Mouse (Mus musculus): Measurements from ENCODE around the gene Cops9. TPM values are rescaled to one million over a fixed set of nuclear protein-coding genes. Genes with fewer than 3 reads are reported as not detected.

Cops9 gene
- polyA plus RNA-seq, 1 experiment, result 45.7 TPM

DNA sequence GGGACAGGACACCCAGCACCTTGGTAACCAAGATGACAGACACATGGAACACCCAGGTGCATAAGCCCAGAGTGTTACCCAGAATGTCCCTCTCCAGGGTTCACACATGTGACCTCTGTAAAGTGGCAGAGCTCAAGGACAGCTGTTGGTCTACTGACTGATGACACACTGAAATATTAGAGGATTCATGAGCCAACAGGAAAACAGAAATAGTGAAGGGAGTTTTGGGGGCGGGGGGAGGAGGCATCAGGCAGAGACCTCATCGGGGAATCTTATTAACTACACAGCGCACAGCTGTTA lies 34.8 kb upstream of the Cops9 start:
- H3K27me3 ChIP-seq (ENCODE audit: control insufficient read depth, insufficient read depth, low read length), result no peaks in the 10 kb centered on the region
- no peak for DNase-seq (ENCODE audit: low read depth in 1 of 2, low spot score in 2 of 2)
- no peak overlapping the region for H3K27ac ChIP-seq (ENCODE audit: insufficient read depth, low read length)

DNA sequence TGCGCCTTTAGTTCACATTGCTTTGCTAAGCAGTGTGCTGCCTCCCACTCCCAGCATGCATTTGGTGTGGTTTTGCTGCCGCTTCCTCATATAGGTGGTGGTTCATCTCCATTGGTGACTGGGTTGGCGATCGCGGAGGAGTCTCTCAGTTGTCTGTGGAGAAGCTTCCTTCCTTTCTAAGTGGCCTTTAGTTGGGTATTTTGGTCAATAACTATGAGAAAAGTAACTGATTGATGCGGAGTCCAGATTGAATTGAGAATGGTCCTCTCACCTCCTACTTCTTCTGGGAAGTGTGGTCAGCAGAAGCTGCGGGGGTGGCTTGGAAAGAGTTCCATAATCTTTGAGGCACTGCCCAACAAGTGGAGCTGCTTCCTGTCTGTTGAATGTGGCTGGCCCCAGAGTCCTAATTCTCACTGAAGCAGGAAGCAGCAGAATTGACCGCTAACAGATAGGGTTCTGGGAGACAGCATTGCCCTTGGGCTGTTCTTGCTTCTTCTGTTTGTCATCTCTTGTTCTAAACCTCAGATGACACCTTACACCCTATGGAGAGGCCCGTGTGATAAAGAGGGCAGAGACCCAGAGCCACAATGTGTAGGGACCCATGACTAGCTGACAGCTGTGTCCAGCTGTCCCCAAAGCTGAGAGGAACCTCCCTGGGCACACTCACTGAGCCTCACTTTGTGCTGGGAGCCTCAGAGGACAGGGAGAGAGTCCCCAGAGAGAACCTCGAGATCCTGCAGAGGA lies 34.3 kb upstream of the Cops9 start:
- H3K27ac ChIP-seq (ENCODE audit: insufficient read depth, low read length), result peak overlapping the region; percentile 24; the same call in 1 of the 2 replicates
- no peak for TF ChIP-seq CTCF (IDR thresholded peaks at IDR 0.05; ENCODE audit: extremely low read depth, insufficient read depth, insufficient read length, insufficient replicate concordance)
- no peak for TF ChIP-seq POLR2A (IDR thresholded peaks at IDR 0.05; ENCODE audit: low read depth, low read length)
- no peaks in the 10 kb centered on the region for H3K27me3 ChIP-seq (ENCODE audit: control insufficient read depth, insufficient read depth, low read length)
- no peaks in the 10 kb centered on the region for H3K36me3 ChIP-seq (ENCODE audit: control insufficient read depth, insufficient read depth, low read length)
- DNase-seq (ENCODE audit: low read depth in 1 of 2, low spot score in 2 of 2), result no peak
- H3K4me3 ChIP-seq (ENCODE audit: extremely low read depth, insufficient read depth, insufficient read length), result no peak overlapping the region
- 31% methylated on average over 10 of the region's 10 CpGs for WGBS
- H3K4me1 ChIP-seq (ENCODE audit: control insufficient read depth, insufficient read depth, insufficient read length), result no peaks in the 10 kb centered on the region; the same call in 1 of the 2 replicates

More for the DNA sequence above, 34.8 kb upstream of the Cops9 start:
- Histone ChIP-seq H3K4me1 (ENCODE audit: control insufficient read depth, insufficient read depth, insufficient read length) (no peaks in the 10 kb centered on the region; the same call in 1 of the 2 replicates), H3K4me3 (ENCODE audit: extremely low read depth, insufficient read depth, insufficient read length) (no peak overlapping the region), H3K36me3 (ENCODE audit: control insufficient read depth, insufficient read depth, low read length) (no peaks in the 10 kb centered on the region)
- 85% methylated on average over 3 of the region's 3 CpGs for WGBS
- no peak for TF ChIP-seq POLR2A (IDR thresholded peaks at IDR 0.05; ENCODE audit: low read depth, low read length)
- TF ChIP-seq CTCF (IDR thresholded peaks at IDR 0.05; ENCODE audit: extremely low read depth, insufficient read depth, insufficient read length, insufficient replicate concordance), result no peak

DNA sequence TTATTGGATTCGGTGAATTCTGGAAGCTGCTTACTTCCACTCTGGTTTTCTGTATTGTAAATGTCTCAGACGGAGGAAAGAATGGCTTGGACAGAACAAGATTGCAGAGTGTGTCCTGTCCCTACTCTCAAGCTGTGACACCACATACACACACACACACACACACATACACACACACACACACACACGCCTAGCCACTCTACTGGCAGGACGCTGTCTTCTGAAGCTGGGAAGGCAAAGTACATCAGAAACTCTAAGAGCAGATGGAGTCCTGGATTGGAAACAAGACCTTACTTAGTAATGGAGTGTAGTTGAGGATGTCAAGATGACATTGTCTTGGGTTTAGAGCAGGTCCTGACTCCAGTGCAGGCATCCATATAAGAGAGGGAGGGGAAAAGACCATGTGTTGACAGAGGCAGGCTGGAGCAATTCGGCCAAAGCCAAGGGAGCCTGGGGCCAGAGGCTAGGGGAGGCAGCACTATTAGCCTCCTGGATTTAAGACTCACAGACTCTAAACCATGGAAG lies 31.5 kb upstream of the Cops9 start:
- Histone ChIP-seq H3K36me3 (ENCODE audit: control insufficient read depth, insufficient read depth, low read length) (no peaks in the 10 kb centered on the region), H3K4me1 (ENCODE audit: control insufficient read depth, insufficient read depth, insufficient read length) (no peaks in the 10 kb centered on the region; the same call in 1 of the 2 replicates), H3K4me3 (ENCODE audit: extremely low read depth, insufficient read depth, insufficient read length) (no peak overlapping the region), H3K27me3 (ENCODE audit: control insufficient read depth, insufficient read depth, low read length) (no peaks in the 10 kb centered on the region), H3K27ac (ENCODE audit: insufficient read depth, low read length) (no peak overlapping the region)
- TF ChIP-seq POLR2A (IDR thresholded peaks at IDR 0.05; ENCODE audit: low read depth, low read length), result no peak
- no peak for TF ChIP-seq CTCF (IDR thresholded peaks at IDR 0.05; ENCODE audit: extremely low read depth, insufficient read depth, insufficient read length, insufficient replicate concordance)
- no peak for DNase-seq (ENCODE audit: low read depth in 1 of 2, low spot score in 2 of 2)
- WGBS, result 87% methylated on average over 5 of the region's 5 CpGs

DNA sequence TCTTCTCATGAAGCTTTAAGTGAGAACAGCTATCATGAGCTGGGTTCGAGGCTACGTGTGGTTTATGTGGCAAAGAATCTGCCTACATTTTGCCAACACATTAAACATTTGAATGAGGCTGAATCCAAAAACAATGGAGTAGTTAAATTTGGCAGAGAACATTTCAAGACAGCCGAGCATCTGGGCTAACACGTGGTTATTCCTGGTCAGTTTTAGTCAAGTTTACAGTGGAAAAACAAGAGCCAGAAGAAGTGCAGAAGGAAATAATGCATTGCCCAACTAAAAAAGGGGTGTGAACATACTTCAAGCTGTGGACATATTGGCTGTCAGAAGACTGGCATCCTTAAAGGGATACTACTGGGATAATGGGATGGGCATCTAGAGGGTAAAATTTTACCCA lies 29.5 kb upstream of the Cops9 start:
- DNase-seq (ENCODE audit: low read depth in 1 of 2, low spot score in 2 of 2), result no peak
- WGBS, result 83% methylated on average over 4 of the region's 4 CpGs
- H3K27ac ChIP-seq (ENCODE audit: insufficient read depth, low read length), result no peak overlapping the region
- H3K27me3 ChIP-seq (ENCODE audit: control insufficient read depth, insufficient read depth, low read length), result no peaks in the 10 kb centered on the region
- TF ChIP-seq CTCF (IDR thresholded peaks at IDR 0.05; ENCODE audit: extremely low read depth, insufficient read depth, insufficient read length, insufficient replicate concordance), result no peak
- no peak for TF ChIP-seq POLR2A (IDR thresholded peaks at IDR 0.05; ENCODE audit: low read depth, low read length)
- H3K36me3 ChIP-seq (ENCODE audit: control insufficient read depth, insufficient read depth, low read length), result no peaks in the 10 kb centered on the region
- H3K4me1 ChIP-seq (ENCODE audit: control insufficient read depth, insufficient read depth, insufficient read length), result no peaks in the 10 kb centered on the region; the same call in 1 of the 2 replicates
- H3K4me3 ChIP-seq (ENCODE audit: extremely low read depth, insufficient read depth, insufficient read length), result no peak overlapping the region

DNA sequence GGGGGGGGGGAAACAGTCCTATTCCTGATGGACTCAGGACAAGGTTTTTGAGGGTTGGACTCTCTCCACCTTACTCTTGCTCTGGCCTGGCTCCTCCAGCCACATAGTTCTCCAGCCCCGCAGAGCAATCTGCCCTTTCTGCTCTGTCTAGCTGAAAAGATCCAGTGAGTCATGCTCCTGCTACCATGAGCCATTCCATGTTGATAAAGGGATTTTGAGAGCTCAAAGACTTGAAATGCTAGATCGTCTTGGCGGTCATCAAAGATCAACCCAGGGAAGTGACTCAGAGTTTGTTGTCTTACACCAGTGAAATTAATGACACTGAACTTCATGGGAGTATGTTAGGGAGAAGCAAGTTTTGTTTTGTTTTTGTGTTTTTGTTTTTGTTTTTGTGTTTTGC lies 27.6 kb upstream of the Cops9 start:
- Histone ChIP-seq H3K36me3 (ENCODE audit: control insufficient read depth, insufficient read depth, low read length) (no peaks in the 10 kb centered on the region), H3K4me1 (ENCODE audit: control insufficient read depth, insufficient read depth, insufficient read length) (no peaks in the 10 kb centered on the region), H3K27me3 (ENCODE audit: control insufficient read depth, insufficient read depth, low read length) (no peaks in the 10 kb centered on the region), H3K4me3 (ENCODE audit: extremely low read depth, insufficient read depth, insufficient read length) (no peak overlapping the region), H3K27ac (ENCODE audit: insufficient read depth, low read length) (no peak overlapping the region)
- DNase-seq (ENCODE audit: low read depth in 1 of 2, low spot score in 2 of 2), result no peak
- 95% methylated on average over 3 of the region's 3 CpGs for WGBS
- no peak for TF ChIP-seq CTCF (IDR thresholded peaks at IDR 0.05; ENCODE audit: extremely low read depth, insufficient read depth, insufficient read length, insufficient replicate concordance)
- TF ChIP-seq POLR2A (IDR thresholded peaks at IDR 0.05; ENCODE audit: low read depth, low read length), result no peak

DNA sequence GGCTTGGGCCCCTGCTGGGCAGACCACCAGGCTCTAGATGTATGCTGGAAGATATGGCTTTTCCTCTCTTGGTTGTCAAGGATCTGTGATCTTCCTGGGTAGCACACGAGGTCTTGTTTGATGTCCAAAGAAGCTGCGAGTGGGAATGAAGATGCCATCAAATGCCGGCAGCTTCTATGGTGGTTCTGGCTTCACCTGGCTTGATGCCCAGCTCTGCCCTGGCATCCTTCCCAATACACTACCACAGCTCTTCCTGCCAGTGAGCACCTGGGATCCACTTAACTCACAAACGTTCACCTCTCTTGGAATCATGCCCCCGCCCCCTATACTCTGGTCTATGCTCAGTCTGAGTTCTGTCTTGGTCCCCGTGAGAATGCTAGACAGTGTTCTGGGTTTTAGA lies 25.3 kb upstream of the Cops9 start:
- H3K36me3 ChIP-seq (ENCODE audit: control insufficient read depth, insufficient read depth, low read length), result no peaks in the 10 kb centered on the region
- no peaks in the 10 kb centered on the region for H3K27me3 ChIP-seq (ENCODE audit: control insufficient read depth, insufficient read depth, low read length)
- no peak for DNase-seq (ENCODE audit: low read depth in 1 of 2, low spot score in 2 of 2)
- H3K4me1 ChIP-seq (ENCODE audit: control insufficient read depth, insufficient read depth, insufficient read length), result no peaks in the 10 kb centered on the region
- no peak overlapping the region for H3K4me3 ChIP-seq (ENCODE audit: extremely low read depth, insufficient read depth, insufficient read length)
- H3K27ac ChIP-seq (ENCODE audit: insufficient read depth, low read length), result no peak overlapping the region
- no peak for TF ChIP-seq POLR2A (IDR thresholded peaks at IDR 0.05; ENCODE audit: low read depth, low read length)
- no peak for TF ChIP-seq CTCF (IDR thresholded peaks at IDR 0.05; ENCODE audit: extremely low read depth, insufficient read depth, insufficient read length, insufficient replicate concordance)
- WGBS, result 48% methylated on average over 6 of the region's 6 CpGs

DNA sequence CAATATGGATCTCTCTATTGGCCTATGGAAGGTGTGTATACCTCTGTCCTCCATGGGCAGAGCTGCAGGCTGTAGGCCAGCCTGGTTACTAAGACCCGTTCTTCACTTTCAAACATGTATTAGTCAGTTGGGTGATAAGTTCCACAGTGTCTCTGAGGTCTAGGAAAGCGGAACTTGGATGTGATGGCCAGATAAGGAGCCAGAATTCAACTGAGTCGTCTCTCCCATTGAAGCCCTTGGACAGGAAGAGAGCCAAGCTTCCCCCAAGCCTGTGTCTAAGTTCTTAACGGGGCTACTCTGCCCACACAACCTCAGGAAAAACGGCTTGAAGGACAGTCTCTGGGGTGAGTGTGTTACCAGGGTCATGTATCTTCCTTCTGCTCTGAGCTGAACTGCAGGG lies 17.6 kb upstream of the Cops9 start:
- H3K36me3 ChIP-seq (ENCODE audit: control insufficient read depth, insufficient read depth, low read length), result no peaks in the 10 kb centered on the region
- WGBS, result 26% methylated on average over 5 of the region's 5 CpGs
- no peak for TF ChIP-seq CTCF (IDR thresholded peaks at IDR 0.05; ENCODE audit: extremely low read depth, insufficient read depth, insufficient read length, insufficient replicate concordance)
- TF ChIP-seq POLR2A (IDR thresholded peaks at IDR 0.05; ENCODE audit: low read depth, low read length), result no peak

More for the DNA sequence above, 17.6 kb upstream of the Cops9 start:
- no peaks in the 10 kb centered on the region for H3K4me1 ChIP-seq (ENCODE audit: control insufficient read depth, insufficient read depth, insufficient read length)
- no peak overlapping the region for H3K27ac ChIP-seq (ENCODE audit: insufficient read depth, low read length)
- no peaks in the 10 kb centered on the region for H3K27me3 ChIP-seq (ENCODE audit: control insufficient read depth, insufficient read depth, low read length)
- no peak overlapping the region for H3K4me3 ChIP-seq (ENCODE audit: extremely low read depth, insufficient read depth, insufficient read length)
- no peak for DNase-seq (ENCODE audit: low read depth in 1 of 2, low spot score in 2 of 2)
